ENCODE assay signal across 9 mouse cellular contexts in the genomic region with DNA sequence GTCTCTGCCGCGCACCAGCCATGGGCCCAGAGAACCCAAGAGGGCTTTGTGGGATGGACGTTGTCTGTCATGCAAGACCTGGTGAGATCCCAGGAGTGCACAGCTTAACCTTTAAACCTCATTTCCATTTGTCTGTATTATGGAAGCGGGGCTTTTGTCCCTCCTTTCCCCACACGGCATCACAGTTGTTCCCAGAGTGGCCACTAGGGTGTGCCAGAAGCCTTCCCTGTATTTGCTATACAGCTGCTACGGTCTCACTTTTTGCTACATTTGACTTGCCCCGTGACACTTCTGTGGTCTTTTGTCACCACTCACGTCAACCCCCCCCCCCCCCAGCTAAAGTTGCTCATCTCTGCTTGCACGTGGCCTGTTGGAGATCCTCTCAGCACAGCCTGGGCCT.
DNase-seq lines count a peak whose midpoint lies in the region; ATAC-seq lines count a peak whose summit lies in the region.
"Had no signal": no experiment of that assay in that cellular context is flagged by ENCODE, and none has a peak within 500 bp of the region (broad histone marks: within the 10 kb centered on the region; RNA-seq: fewer than 3 reads in every experiment).

No protein-coding gene starts in this region.

- H3K4me3 ChIP-seq in kidney, embryonic 16.5 days (ENCODE audit: low read length) = no peak overlapping the region
- no peak overlapping the region for H3K4me3 ChIP-seq in liver, embryonic 13.5 days (replicated peaks)
- no peak overlapping the region for H3K4me3 ChIP-seq in neural tube, embryonic 13.5 days
- H3K4me3 ChIP-seq: embryonic facial prominence, embryonic 13.5 days had no signal

- H3K4me2 ChIP-seq in kidney, embryonic 16.5 days (replicated peaks; ENCODE audit: low read depth, low read length) = no peak overlapping the region
- no peak overlapping the region for H3K4me2 ChIP-seq in liver, embryonic 13.5 days
- no peak overlapping the region; the same call in 1 of the 2 replicates for H3K4me2 ChIP-seq in neural tube, embryonic 13.5 days
- H3K4me2 ChIP-seq: embryonic facial prominence, embryonic 13.5 days had no signal

- ATAC-seq in kidney, embryonic 16.5 days (ENCODE audit: low FRiP score, low TSS enrichment) = peak; percentile 40; the same call in 1 of the 2 replicates
- no peak for ATAC-seq in liver, embryonic 13.5 days (ENCODE audit: low read depth)
- ATAC-seq in neural tube, embryonic 13.5 days (ENCODE audit: low read depth) = peak; percentile 42; the same call in 1 of the 2 replicates

- H3K27me3 ChIP-seq in kidney, embryonic 16.5 days (ENCODE audit: insufficient read depth, low read length) = 0 out of 2 replicates have a peak, but pooled peaks cover 8% of the 10 kb centered on the region
- peaks cover 38% of the 10 kb centered on the region for H3K27me3 ChIP-seq in liver, embryonic 13.5 days
- peaks cover 23% of the 10 kb centered on the region for H3K27me3 ChIP-seq in neural tube, embryonic 13.5 days

- no peaks in the 10 kb centered on the region for H3K9me3 ChIP-seq in kidney, embryonic 16.5 days (ENCODE audit: low read length)
- no peaks in the 10 kb centered on the region for H3K9me3 ChIP-seq in liver, embryonic 13.5 days (replicated peaks)
- H3K9me3 ChIP-seq in neural tube, embryonic 13.5 days = no peaks in the 10 kb centered on the region
- H3K9me3 ChIP-seq: embryonic facial prominence, embryonic 13.5 days had no signal

- H3K36me3 ChIP-seq in kidney, embryonic 16.5 days (ENCODE audit: insufficient read depth, low read length) = no peaks in the 10 kb centered on the region
- H3K36me3 ChIP-seq in liver, embryonic 13.5 days = no peaks in the 10 kb centered on the region
- H3K36me3 ChIP-seq in neural tube, embryonic 13.5 days = no peaks in the 10 kb centered on the region
- H3K36me3 ChIP-seq: embryonic facial prominence, embryonic 13.5 days had no signal

- H3K4me1 ChIP-seq in kidney, embryonic 16.5 days (ENCODE audit: insufficient read depth, low read length) = no peaks in the 10 kb centered on the region
- no peaks in the 10 kb centered on the region for H3K4me1 ChIP-seq in liver, embryonic 13.5 days (replicated peaks)
- H3K4me1 ChIP-seq in neural tube, embryonic 13.5 days (replicated peaks) = peaks cover 93% of the 10 kb centered on the region

- WGBS in kidney, embryonic 16.5 days = 8% methylated on average over 9 of the region's 9 CpGs
- 9% methylated on average over 9 of the region's 9 CpGs for WGBS in liver, embryonic 13.5 days (ENCODE audit: insufficient replicate concordance)
- WGBS in neural tube, embryonic 13.5 days = 5% methylated on average over 9 of the region's 9 CpGs

- peak; percentile 29 for DNase-seq in urinary bladder, adult 2 months (ENCODE audit: low spot score)
- no peak for DNase-seq in urinary bladder, postnatal 10 days (ENCODE audit: low spot score)
- DNase-seq in cerebellum, adult 8-10 months = peak; percentile 53
- DNase-seq in frontal cortex, postnatal 14 days (ENCODE audit: low spot score in 2 of 2) = peak; percentile 53 to 79
- peak; percentile 39 for DNase-seq in liver, embryonic 13.5 days
- DNase-seq in testis, postnatal 10 days (ENCODE audit: low spot score) = peak; percentile 90

- H3K27ac ChIP-seq in kidney, embryonic 16.5 days (ENCODE audit: low read length) = no peak overlapping the region
- H3K27ac ChIP-seq in liver, embryonic 13.5 days = no peak overlapping the region
- H3K27ac ChIP-seq in neural tube, embryonic 13.5 days (replicated peaks) = peak overlapping the region; percentile 87
- H3K27ac ChIP-seq: embryonic facial prominence, embryonic 13.5 days had no signal

- H3K9ac ChIP-seq in kidney, embryonic 16.5 days (replicated peaks; ENCODE audit: low read length) = no peak overlapping the region
- H3K9ac ChIP-seq in liver, embryonic 13.5 days = no peak overlapping the region
- peak overlapping the region; percentile 57 for H3K9ac ChIP-seq in neural tube, embryonic 13.5 days
- H3K9ac ChIP-seq: embryonic facial prominence, embryonic 13.5 days had no signal
